Mouse (Mus musculus): Measurements from ENCODE around the gene BC049715.
A peak's percentile ranks its signal among the peaks of the same experiment; 100 is the strongest.

The BC049715 gene

GRCm38 (mm10) chr6:136809077-136809476, 18.3 kb upstream of the BC049715 start:
- DNase-seq, result peak; percentile 76 to 80

GRCm38 (mm10) chr6:136809673-136810072, 17.8 kb upstream of the BC049715 start:
- DNase-seq, result no peak

GRCm38 (mm10) chr6:136811196-136811595, 16.2 kb upstream of the BC049715 start:
- no peak for DNase-seq

- peak; percentile 44 to 53 for DNase-seq
Observed at GRCm38 (mm10) chr6:136813117-136813516, 14.3 kb upstream of the BC049715 start.

- DNase-seq, result no peak
Observed at GRCm38 (mm10) chr6:136815381-136815780, 12.0 kb upstream of the BC049715 start.

GRCm38 (mm10) chr6:136816826-136817225, 10.6 kb upstream of the BC049715 start:
- no peak for DNase-seq

GRCm38 (mm10) chr6:136817549-136817948, 9.9 kb upstream of the BC049715 start:
- DNase-seq, result no peak

GRCm38 (mm10) chr6:136820381-136820780, 7.0 kb upstream of the BC049715 start:
- no peak for DNase-seq

- no peak for DNase-seq
Observed at GRCm38 (mm10) chr6:136821086-136821485, 6.3 kb upstream of the BC049715 start.

GRCm38 (mm10) chr6:136824987-136825386, 2.4 kb upstream of the BC049715 start:
- DNase-seq, result no peak

GRCm38 (mm10) chr6:136827116-136827515, 310 bp upstream of the BC049715 start:
- DNase-seq, result no peak

GRCm38 (mm10) chr6:136827881-136828561, 595 bp downstream of the BC049715 start, which contains the start of gene Wbp11:
Gene Wbp11 (minus strand): TSS chr6:136828233.
- DNase-seq, result peak; percentile 96 to 97

GRCm38 (mm10) chr6:136828681-136829080, 1.3 kb downstream of the BC049715 start:
- DNase-seq, result no peak

- DNase-seq, result no peak
Observed at GRCm38 (mm10) chr6:136831712-136832111, 4.3 kb downstream of the BC049715 start.

GRCm38 (mm10) chr6:136835352-136835751, 7.9 kb downstream of the BC049715 start, which contains the start of gene Smco3:
Gene Smco3 (minus strand): TSS chr6:136835452.
- no peak for DNase-seq

- DNase-seq, result no peak
Observed at GRCm38 (mm10) chr6:136837323-136837722, 9.9 kb downstream of the BC049715 start.

- DNase-seq, result no peak
Observed at GRCm38 (mm10) chr6:136844903-136845302, 17.5 kb downstream of the BC049715 start.

- DNase-seq, result no peak
Observed at GRCm38 (mm10) chr6:136845706-136846480, 18.5 kb downstream of the BC049715 start.

GRCm38 (mm10) chr6:136847267-136847666, 19.8 kb downstream of the BC049715 start:
- DNase-seq, result no peak

GRCm38 (mm10) chr6:136847790-136848189, 20.4 kb downstream of the BC049715 start:
- peak; percentile 52 to 72 for DNase-seq

GRCm38 (mm10) chr6:136848399-136848798, 21.0 kb downstream of the BC049715 start:
- no peak for DNase-seq

- DNase-seq, result no peak
Observed at GRCm38 (mm10) chr6:136848971-136849370, 21.5 kb downstream of the BC049715 start.

- no peak for DNase-seq
Observed at GRCm38 (mm10) chr6:136850267-136850666, 22.8 kb downstream of the BC049715 start.

GRCm38 (mm10) chr6:136852348-136852747, 24.9 kb downstream of the BC049715 start:
- no peak for DNase-seq

All from lung, postnatal 4 days (tissue).